Mouse (Mus musculus) ovary, postnatal 36 days (tissue): ENCODE measurements at regions not wholly inside any gene's neighbourhood (a gene's known extent, or its start where the extent isn't known, plus 50 kb on each side); places are given as distances from the start of the nearest gene placed in this dataset.

Experiments used
- DNase-seq: peaks from one replicate; pipeline ENCODE4 v3.0.0; 2022; ENCODE audit warnings: low spot score, mixed read lengths

GRCm38 (mm10) chr12:7919709-7920324, 57.6 kb upstream of the Apob start:
- DNase-seq: no peak

DNA sequence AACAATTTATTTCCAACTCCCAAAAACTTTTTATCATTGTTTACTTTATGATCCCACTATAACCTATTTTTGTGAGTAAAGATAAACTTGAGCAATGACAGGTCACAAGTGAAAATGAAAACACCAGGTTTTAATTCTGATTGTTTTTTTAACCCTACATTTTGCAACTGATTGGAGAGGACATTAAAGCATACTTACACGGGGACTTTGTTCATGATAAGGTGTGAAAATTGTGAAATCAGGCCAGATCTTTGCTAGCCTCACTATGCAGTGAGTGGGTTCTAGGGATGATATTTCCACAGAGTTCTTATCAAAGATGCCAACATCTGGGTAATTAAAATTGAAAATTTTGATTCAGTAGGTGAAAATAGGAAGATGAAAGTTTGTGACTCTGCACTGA, 56.6 kb upstream of the Apob start:
- DNase-seq: no peak
